Mouse (Mus musculus) left cerebral cortex, adult 8-10 months (tissue): Measurements from ENCODE around the gene Nr1h5. TPM values are rescaled to one million over a fixed set of nuclear protein-coding genes. Genes with fewer than 3 reads are reported as not detected.

Source experiments
- DNase-seq, 2 experiments: peaks; one replicate each; pipeline ENCODE4 v3.0.0; 2022; ENCODE audit warnings: low spot score in 2 of 2
- total RNA-seq, 4 experiments: library from RNA; stranded (reverse); gene quantifications; 2 replicates each; pipeline ENCODE4 v1.2.4; 2022

The Nr1h5 gene
- not detected for total RNA-seq

DNA sequence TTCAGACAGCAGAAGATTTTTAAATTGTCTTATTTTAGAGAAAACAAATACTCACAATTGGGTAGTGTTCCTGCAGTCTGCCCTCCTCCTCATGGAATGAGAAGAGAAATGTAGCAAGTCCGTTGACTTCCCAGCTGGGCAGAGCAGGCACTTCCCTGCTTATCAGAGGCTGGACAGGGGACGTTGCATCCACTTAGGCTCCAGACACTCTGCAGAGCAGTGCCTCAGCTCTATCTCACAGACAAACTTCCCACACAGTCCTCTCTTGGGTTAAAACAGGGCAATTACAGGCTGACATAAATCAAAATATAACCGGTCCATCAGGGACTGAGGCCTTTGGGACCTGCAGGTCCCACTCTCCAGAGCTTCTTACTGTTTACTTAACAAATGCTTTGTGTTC lies at the start of gene Nr1h5:
Nr1h5 (minus strand) TSS at position 101 of the 400 bp plus-strand sequence.
- DNase-seq, result no peak

DNA sequence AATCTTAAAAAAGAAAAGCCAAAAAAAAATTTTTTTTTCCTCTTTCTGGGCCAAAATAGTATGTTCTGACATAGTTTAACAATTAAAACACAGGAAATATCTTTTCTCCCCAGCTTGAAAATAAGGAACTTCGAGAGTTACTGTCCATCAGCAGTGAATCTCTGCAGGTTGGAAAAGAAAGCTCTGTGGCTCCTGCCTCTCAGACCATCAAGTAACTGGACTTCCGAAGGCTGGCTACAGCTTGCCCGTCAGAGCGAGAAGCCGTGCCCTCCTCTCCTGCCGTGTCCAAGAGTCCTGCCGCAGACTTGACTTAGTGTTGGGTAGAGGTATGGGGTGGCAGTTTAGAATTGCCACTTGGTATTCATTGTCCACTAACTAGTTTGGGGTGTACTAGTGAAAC lies 37.7 kb upstream of the Nr1h5 start:
- no peak for DNase-seq

DNA sequence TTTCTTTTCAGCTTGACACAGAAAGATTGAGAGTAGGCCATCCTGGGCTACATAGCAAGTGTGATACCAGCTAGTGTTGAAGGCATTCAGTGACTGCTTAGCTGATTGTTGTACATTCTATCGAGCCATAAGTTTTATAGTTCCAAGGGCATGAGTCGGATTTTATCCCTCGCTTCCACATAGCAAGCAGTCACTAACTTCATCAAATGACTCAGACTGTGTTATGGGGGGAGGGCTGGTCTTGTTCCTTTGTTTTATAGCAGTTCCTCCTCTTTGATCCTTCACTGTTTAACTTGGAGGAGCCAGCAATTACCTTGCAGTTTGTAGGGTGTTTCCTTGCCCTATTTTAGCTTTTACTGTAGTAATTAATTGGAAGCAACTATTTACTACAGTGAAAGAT lies 33.7 kb upstream of the Nr1h5 start:
- no peak for DNase-seq

DNA sequence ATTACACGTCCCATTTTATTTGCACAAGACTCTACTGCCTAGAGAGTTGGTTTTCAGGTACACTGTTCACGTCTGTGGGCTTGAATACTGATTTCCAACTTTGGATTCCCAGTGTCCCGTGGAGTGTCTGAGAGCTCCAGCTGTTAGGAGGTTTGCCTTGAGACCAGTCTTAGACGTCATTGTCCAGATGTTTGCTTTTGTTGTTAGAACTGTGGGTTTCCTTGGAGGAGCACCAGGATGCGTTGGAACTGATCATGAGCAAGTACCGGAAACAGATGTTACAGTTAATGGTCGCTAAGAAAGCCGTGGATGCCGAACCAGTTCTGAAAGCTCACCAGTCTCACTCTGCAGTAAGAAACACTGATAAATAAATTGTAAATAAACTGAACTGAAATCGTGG lies 33.1 kb upstream of the Nr1h5 start:
- DNase-seq, result no peak

DNA sequence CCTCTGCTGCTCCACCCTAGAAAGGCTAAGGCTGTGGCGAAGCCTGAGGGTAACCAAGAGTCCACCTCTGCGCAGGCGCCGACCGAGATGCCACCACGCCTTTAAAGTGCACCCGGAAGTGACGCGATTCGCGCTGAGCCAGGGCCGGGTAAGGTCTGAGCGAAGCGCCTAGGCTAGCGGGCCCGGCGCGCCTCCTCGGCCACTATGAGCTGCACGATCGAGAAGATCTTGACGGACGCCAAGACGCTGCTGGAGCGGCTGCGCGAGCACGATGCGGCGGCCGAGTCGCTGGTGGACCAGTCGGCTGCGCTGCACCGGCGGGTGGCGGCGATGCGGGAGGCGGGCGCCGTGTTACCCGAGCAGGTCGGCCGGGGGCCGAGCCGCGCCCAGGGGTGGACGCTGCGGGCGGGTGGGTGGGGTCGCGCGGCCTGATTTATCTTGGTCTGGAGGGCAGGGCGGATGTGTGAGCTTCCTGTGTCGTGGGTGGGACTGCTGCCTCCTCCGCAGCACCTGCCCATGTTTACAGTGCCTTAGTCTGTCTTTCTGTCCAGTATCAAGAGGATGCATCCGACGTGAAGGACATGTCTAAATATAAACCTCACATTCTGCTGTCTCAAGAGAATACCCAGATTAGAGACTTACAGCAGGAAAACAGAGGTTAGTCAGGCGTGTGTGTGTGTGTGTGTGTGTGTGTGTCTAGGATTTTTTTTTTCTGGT lies 31.8 kb upstream of the Nr1h5 start, which contains the start of gene Sike1:
Sike1 (plus strand) TSS at position 104 of the 717 bp plus-strand sequence.
- peak; percentile 90 for DNase-seq

DNA sequence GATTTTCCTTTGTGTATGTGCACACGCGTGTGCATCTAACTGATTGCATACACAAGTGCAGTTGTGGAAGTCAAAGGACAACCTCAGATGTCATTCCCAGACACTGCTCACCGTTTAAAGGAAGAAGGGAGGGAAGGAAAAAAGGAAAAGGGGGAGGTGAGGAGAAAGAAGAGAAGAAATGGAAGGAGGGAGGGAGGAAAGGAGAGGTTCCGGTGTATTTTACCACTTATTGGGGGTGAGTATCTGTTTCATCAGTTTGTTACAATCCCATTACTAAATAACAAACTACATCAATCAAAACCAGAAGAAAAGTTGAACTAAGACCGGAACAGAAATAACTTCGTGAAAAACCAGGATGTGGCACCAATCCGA lies 31.3 kb upstream of the Nr1h5 start:
- DNase-seq, result no peak

DNA sequence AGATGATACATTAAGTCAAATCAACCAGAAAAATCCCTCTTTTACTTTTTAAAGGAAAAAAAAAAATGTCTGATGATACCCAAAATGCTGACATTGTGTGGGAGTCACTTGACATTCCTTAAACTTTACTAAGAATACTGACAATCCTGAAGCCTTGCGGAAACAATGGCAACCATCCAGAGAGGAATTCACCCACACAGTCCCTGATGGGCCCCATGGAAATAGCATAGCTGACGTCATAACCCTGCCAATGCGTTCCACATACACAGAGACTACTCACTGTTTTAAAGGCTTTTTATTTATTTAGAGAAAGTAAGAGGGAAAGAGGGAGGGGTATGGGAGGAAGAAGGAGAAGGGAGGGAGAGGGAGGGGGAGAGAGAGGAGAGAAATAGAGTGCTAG lies 29.0 kb upstream of the Nr1h5 start:
- DNase-seq, result no peak

DNA sequence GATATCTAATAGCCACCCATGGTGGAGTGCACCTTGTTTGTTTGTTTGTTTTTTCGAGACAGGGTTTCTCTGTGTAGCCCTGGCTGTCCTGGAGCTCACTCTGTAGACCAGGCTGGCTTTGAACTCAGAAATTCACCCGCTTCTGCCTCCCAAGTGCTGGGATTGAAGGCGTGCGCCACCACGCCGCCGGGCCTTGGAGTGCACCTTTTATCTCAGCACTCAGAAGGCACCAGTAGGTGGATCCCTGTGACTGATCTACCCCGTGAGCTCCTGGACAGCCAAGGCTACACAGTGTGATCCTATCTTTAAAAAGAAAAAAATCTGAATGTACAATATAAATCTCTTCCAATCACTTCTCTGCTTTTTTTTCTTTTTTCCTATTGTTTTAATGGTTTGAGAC lies 27.1 kb upstream of the Nr1h5 start:
- DNase-seq, result no peak

DNA sequence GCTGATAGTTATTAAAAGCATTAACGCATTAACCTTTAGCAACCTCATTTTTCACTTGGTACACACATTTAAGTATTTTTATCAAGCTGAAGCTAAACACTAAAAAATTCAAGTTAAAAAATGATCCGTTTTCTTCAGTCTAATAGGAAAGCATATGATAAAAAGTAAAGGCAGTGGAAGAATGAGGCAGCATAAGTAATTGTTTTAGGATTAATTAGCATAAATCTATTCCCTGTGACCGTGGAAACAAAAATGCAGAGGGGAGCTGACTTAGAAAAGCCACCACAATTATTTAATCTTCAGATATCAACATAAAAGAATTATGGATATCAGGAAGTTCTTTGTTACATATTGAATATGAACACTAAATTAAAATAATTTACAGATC lies 16.4 kb upstream of the Nr1h5 start:
- DNase-seq, result no peak

DNA sequence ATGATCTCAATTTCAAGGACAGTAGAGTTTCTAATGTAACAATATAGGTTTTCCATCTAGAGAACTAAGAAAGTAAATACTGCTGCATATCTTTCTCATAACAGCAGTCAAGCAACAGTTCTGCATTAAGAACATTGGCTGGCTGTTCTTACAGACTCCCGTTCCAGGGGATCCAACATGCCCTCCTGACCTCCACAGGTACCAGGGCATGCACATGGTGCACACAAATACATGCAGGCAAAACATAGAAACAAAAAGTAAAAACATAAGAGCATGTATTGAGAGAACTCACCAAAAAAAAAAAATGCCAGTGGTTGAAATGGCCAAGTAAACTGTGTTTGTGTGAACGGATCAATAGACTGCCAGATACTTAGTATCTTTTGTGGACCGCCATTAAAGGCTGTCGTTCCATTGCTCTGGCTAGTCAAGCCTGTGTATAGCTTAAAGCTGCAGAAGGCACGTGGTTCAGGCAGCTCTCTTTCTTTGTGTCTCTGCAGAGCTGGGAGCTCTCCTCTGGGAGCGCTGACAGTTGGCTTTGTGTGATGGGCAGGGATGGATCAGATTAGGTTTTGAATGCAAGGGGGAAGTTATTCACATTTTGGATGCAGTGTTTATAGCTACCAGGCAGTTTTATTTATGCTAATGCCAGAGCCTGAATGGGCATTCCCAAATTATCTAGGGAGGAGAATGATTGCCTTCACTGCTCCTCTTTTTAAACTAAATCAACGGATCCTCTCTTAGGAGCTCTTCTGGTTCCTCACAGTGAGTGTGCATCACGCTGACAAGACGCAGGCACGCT lies 15.8 kb upstream of the Nr1h5 start:
- no peak for DNase-seq

DNA sequence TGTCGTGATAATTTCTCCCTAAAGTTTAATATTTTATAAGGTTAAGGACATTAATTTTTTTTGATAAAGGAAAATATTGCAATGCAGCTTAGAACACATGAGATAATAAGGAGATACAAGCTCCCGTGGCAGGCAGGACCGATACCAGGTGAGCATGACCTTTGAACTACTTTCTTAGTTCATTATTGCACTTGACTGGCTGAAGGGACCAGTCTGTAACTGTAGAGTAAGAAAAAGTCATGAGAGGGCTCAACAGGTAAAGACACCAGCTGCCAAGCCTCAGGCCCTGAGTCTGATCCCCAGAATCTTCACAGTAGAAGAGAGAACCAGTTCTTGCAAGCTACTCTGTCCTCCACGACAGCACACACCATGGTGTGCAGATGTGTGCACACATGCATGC lies 13.0 kb upstream of the Nr1h5 start:
- DNase-seq, result no peak

DNA sequence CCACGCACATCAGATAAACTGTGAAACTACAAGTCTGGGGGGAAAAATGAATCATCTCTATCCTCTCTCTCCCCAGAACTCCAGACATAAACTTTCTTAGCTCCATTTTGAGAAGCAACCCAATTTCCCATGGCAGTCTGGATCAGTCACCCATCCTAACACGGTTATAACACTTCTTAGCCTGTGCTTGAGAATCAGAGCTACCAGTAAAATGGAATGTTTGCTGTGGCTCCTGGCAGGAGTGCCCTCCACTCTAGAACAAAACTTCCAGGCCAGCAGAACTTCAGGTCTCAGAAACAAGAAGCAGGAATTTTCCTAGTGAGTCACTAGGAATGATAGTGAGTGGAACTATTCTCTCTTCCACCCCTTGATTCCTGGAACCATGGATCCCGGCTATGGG lies 6.6 kb upstream of the Nr1h5 start:
- DNase-seq, result no peak

DNA sequence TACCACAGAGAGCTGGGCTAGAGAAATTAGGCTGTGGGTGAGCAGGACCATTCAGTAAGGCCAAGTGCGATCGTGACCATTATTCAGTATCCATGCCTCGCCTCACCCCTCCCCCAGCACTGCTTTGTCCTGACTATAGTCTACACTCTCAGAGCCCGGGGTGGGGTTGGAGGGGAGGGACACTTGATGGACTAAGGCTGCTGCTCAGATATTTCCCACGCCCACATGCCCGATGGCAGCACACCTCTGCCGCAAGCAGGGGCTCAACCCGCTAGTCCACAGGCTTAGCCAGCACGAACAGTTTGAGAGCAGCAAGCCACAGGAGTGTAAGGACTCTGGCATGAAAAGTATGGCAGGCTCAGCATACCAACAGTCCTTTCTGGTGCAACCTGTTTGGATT lies 6.1 kb upstream of the Nr1h5 start:
- DNase-seq, result no peak

DNA sequence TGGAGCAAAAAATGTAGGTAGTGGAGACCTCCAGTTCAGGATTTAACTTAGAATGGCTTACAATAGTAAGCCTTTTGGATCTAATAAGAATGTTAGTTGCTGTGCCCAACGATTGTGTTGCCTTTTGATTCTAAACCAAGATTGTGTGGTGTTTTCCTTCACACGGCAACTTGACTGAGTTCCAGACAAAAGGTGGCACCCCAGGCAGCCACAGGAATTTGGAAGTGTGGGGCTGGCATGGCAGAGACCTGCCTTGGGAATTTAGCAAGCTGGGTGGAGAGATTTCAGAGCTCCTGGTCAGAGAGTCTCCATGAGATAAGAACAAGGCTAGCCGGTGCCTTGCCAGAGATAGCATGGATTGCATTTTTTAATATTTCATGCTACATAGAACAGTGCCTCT lies 8.3 kb downstream of the Nr1h5 start:
- no peak for DNase-seq

DNA sequence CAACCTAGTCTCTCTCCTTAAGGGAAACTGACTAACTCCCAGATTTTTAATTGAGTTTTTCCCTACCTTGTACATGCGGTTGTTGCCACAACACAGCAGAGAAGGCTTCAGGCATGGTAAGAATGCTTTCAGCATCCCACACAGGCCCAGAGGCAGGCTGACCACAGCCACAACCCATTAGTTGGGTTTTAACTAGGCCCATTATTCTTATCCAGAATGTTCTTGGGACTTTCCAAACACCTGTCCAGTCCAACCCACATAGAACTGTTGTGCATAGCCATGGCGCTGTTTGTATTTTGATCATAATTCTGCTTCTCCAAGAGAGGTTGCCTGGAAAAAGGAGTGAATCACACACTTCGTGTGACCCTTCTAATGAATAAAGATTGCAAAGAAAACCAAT lies 8.8 kb downstream of the Nr1h5 start:
- DNase-seq, result no peak

DNA sequence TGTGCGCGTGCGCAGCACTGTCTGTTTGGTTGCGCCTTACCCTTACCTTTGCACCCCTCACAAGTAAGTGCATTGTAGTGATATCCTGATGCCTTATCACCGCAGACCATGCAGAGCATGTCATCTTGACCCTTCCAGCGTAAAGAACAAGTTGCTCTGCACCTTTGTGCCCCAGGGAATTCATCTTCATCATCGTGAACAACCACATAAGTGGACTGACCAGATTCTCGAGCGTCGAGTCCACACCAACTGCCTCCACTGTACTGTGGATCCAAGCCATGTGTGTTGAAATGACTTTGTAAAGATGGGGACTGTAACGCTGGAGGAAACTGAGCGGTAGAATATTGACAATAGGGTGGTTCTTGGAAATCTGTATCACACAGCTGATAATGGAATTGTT lies 9.5 kb downstream of the Nr1h5 start:
- DNase-seq, result no peak

DNA sequence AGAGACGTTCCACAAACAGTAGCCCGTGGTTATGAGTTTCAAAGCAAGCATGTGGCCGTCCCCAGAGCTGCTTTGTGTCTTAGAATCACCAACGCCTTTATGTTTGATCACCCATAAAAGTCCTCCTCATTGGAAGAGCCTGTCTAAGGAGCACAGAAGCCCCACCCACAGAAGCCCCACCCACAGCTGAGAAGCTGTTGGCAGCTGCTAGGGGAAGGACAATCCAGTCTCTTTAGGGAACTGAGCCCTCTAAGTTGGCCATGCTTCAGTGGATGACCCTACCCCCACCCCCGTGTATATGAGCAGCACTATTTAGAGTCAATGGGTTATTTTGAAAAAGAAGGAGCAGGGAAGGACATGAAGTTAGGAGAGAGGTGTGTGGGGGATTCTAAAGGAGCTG lies 17.1 kb downstream of the Nr1h5 start:
- DNase-seq, result no peak

DNA sequence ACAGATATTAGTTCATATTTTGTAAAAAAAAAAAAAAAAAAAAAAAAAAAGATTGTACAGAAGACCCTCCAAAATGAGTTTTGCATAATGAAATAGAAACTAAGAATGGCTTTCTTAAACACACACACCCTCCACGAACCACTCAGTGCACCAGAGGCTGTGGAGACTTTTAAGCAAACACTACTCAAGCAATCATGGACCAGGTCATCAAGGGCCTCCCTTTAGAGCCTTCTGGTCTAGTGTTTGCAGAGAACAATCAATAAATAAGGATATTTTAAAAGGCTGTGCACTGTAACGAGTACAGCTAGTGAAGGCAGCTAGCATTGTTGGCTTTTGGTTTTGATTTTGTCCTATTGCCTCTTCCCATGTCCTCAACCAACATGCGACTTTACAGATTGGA lies 17.6 kb downstream of the Nr1h5 start:
- no peak for DNase-seq

DNA sequence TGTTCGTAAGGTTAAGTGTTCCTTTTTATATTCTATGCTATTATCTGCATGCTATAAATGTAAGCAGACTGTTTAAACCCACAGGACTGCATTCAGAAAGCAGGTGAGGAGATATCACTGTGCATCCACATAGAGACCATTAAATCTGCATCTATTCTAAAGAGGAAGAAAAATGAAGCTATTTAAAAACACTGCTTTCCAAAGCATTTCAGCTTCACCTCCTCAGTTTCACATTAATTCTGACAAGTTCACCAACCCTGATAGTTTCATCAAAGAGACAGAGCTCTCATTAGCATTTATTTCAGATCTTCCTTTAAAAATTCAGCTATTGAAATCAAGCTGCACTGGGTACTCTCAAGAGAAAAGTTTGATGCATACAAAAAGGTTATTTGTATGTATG lies 25.8 kb downstream of the Nr1h5 start:
- no peak for DNase-seq

DNA sequence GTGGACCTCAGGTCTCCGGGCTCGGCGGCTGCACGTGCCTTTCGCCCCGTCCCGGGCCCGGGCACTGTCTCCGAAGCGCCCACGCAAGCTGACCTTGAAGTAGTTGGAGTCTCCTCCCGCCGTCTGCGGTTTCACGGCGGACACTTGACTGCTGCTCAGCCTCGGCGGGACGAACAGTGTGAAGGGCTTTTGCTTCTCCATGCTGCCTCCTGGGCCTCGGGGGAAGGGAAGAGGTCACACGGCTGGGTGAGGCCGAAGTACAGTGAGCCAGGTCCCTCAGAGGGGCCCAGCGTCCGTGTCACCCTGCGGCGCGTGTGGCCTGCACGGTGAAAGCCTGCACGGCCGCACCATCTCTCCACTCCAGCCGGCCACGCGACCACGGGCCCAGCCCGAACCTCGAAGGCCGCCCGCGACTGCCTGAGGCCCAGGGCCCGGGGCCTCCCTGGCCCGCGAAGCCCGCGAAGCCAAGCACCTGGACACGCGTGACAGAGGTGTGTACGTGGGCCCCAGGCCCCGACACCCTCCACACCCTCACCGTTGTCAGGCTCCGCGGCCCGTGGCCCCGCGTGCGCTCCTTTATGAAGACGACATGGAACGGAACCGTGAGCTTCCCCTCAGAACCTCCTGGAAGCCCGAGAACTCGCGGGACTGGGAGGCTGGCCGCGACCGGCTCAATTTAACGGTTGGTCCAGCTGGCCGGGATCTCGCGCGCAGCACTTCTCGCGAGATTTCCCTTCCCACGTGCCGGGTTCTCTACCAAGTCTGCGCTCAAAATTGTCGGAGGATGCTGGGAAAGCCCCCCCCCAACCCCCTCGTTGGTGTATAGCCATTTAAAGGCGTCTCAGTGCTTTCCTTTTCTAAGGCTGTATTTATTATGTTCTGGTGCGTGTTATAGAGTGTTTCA lies 28.2 kb downstream of the Nr1h5 start, which contains the start of gene Sycp1:
Sycp1 (minus strand) TSS at position 650 of the 904 bp plus-strand sequence.
- DNase-seq, result no peak

DNA sequence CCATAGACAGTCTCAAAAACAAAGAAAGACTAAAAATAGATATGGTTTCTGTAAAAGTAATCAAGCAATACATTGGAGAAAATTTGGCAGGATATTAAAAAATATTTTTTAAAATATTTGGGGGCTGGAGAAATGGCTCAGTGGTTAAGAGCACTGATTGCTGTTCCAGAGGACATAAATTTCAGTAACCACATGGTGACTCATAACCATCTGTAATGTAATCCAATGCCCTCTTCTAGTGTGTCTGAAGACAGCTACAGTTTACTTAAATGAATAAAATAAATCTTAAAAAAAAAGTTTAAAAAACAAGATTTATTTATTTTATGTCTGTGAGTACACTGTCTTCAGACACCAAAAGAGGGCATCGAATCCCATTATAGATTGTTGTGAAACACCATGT lies 64.8 kb downstream of the Nr1h5 start:
- no peak for DNase-seq
